Mouse (Mus musculus): ENCODE results near the gene Hyal4.

DNA sequence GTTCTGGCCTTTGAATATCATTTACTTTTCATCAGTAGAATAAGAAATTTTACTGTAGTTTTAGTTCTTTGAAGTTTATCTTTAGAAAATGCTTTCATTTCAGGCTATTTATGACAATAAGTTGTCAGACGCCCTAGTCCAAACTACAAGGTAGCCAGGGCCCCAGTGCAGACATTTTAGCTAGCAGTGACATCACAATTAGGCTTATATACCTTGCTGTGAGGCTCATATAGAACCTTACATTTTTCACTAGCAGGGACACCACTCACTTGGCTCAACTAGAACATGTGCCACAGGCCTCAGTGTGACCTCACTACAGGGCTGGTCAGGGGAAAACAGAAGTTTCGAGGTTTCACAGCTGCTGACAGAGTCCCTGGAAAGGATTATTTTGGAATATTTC lies 40.6 kb upstream of the Hyal4 start:
- TF ChIP-seq CTCF (IDR thresholded peaks at IDR 0.05; ENCODE audit: low read depth) (no peak), EP300 (optimal IDR thresholded peaks at IDR 0.05) (no peak)

Measured in stomach, postnatal 0 days (tissue).